In genomic region chr3:64756145-64756544, GRCm38 (mm10) we compare ENCODE assay signal across 18 mouse cellular contexts.
DNase-seq lines count a peak whose midpoint lies in the region; ATAC-seq lines count a peak whose summit lies in the region.
"Had no signal": no experiment of that assay in that cellular context is flagged by ENCODE, and none has a peak within 500 bp of the region (broad histone marks: within the 10 kb centered on the region; RNA-seq: fewer than 3 reads in every experiment).

No protein-coding gene starts in this region.

- no peaks in the 10 kb centered on the region for H3K4me1 ChIP-seq in intestine, embryonic 16.5 days (ENCODE audit: control insufficient read depth, insufficient read depth, low read length)
- H3K4me1 ChIP-seq: hindbrain, embryonic 10.5 days; limb, embryonic 10.5 days; lung, embryonic 15.5 days; midbrain, embryonic 13.5 days had no signal

- H3K36me3 ChIP-seq in intestine, embryonic 16.5 days (ENCODE audit: control insufficient read depth, insufficient read depth, low read length), result no peaks in the 10 kb centered on the region
- H3K36me3 ChIP-seq: G1E; hindbrain, embryonic 10.5 days; limb, embryonic 10.5 days; lung, embryonic 15.5 days; midbrain, embryonic 13.5 days had no signal

- peak; percentile 16 to 38 for DNase-seq in right cerebral cortex, adult 2 months (ENCODE audit: low spot score in 2 of 2)
- no peak for DNase-seq in right cerebral cortex, postnatal 4 days
- peak; percentile 60 to 69 for DNase-seq in layer of hippocampus, adult 8-10 months (ENCODE audit: low spot score in 2 of 2)
- DNase-seq in left cerebral cortex, postnatal 14 days (ENCODE audit: low spot score in 2 of 2), result peak; percentile 18 to 27
- no peak for DNase-seq in gastrocnemius, postnatal 14 days
- DNase-seq in adrenal gland, adult 8-10 months, result no peak
- DNase-seq: kidney, adult 2 months; kidney, postnatal 25 days had no signal

- H3K27ac ChIP-seq in intestine, embryonic 16.5 days (ENCODE audit: low read length), result no peak overlapping the region
- H3K27ac ChIP-seq: hindbrain, embryonic 10.5 days; limb, embryonic 10.5 days; lung, embryonic 15.5 days; midbrain, embryonic 13.5 days had no signal

- ATAC-seq in intestine, embryonic 16.5 days, result no peak
- ATAC-seq: CD4-positive, CD25-positive, alpha-beta regulatory T cell, adult 4 months; midbrain, embryonic 13.5 days had no signal

- no peaks in the 10 kb centered on the region for H3K9me3 ChIP-seq in intestine, embryonic 16.5 days (ENCODE audit: control insufficient read depth, low read length)
- H3K9me3 ChIP-seq: G1E; limb, embryonic 10.5 days; lung, embryonic 15.5 days; midbrain, embryonic 13.5 days had no signal

- intact Hi-C loops in left cerebral cortex, postnatal 14 days (cut with DNase I), result loop anchor here (10.0 kb wide), 1 partner anchor 201 kb away; no protein-coding TSS in a partner anchor
- intact Hi-C loops in gastrocnemius, postnatal 14 days (cut with DNase I; ENCODE audit: low total_unique reads), result no loop called here

- no peak overlapping the region for H3K9ac ChIP-seq in intestine, embryonic 16.5 days (ENCODE audit: low read depth, low read length)
- H3K9ac ChIP-seq: lung, embryonic 15.5 days; midbrain, embryonic 13.5 days had no signal

- no peak overlapping the region for H3K4me2 ChIP-seq in intestine, embryonic 16.5 days (ENCODE audit: low read depth, low read length)
- H3K4me2 ChIP-seq: liver, embryonic 11.5 days; lung, embryonic 15.5 days; midbrain, embryonic 13.5 days had no signal

- no peaks in the 10 kb centered on the region for H3K27me3 ChIP-seq in intestine, embryonic 16.5 days (replicated peaks; ENCODE audit: control insufficient read depth, insufficient read depth, low read length)
- H3K27me3 ChIP-seq: lung, embryonic 15.5 days; midbrain, embryonic 13.5 days had no signal

- 66% methylated on average over 2 of the region's 2 CpGs for WGBS in intestine, embryonic 16.5 days

- no peak overlapping the region for H3K4me3 ChIP-seq in intestine, embryonic 16.5 days (ENCODE audit: low read length)
- H3K4me3 ChIP-seq: erythroblast, embryonic 14.5 days; hindbrain, embryonic 10.5 days; limb, embryonic 10.5 days; lung, embryonic 15.5 days; midbrain, embryonic 13.5 days; myocyte had no signal

Comparison
In these comparisons a context has a peak if more than half of its experiments do, and no peak if none do; other contexts are left out.
1. DNase-seq: peak in right cerebral cortex, adult 2 months (2 of 2), layer of hippocampus, adult 8-10 months (2 of 2) and left cerebral cortex, postnatal 14 days (2 of 2); none in right cerebral cortex, postnatal 4 days (single experiment), gastrocnemius, postnatal 14 days (single experiment) and adrenal gland, adult 8-10 months (single experiment).